Mouse (Mus musculus) midbrain, embryonic 10.5 days (tissue): ENCODE results near the gene Avpr1b. TPM values are rescaled to one million over a fixed set of nuclear protein-coding genes. Genes with fewer than 3 reads are reported as not detected.
"Not testable (repeated sequence)": the region's sequence is repeated elsewhere in the genome, so short reads cannot be mapped to it uniquely, and the experiment has no call there.

Experiments used
- DNase-seq: peaks from one replicate; pipeline ENCODE4 v3.0.0-alpha.2; 2017; ENCODE audit warnings: low spot score
- H3K27ac ChIP-seq: fragments of 300-500 bp; sonication (generic); replicated peaks from 2 replicates; pipeline ENCODE4 v1.5.1; 2016; ENCODE audit warnings: mild to moderate bottlenecking
- H3K27me3 ChIP-seq: fragments of 300-500 bp; sonication (generic); 2 replicates; pipeline ENCODE4 v1.6.1; 2016; ENCODE audit warnings: low read depth, mild to moderate bottlenecking; ENCODE audit not compliant: poor library complexity, severe bottlenecking
- H3K36me3 ChIP-seq: fragments of 300-500 bp; sonication (generic); 2 replicates; pipeline ENCODE4 v1.6.1; 2016; ENCODE audit warnings: mild to moderate bottlenecking, moderate library complexity
- H3K4me1 ChIP-seq: fragments of 300-500 bp; sonication (generic); 2 replicates; pipeline ENCODE4 v1.6.1; 2016
- H3K4me3 ChIP-seq: fragments of 300-500 bp; sonication (generic); 2 replicates; pipeline ENCODE4 v1.5.1; 2016; ENCODE audit warnings: mild to moderate bottlenecking, moderate library complexity
- H3K9me3 ChIP-seq: fragments of 300-500 bp; sonication (generic); replicated peaks from 2 replicates; pipeline ENCODE4 v1.6.1; 2016; ENCODE audit warnings: mild to moderate bottlenecking
- WGBS: fragments of 180-500 bp; shearing (Covaris S2); methylation state at CpG from one replicate; pipeline ENCODE4 v1.1.7; 2016; 5-methylcytosine and 5-hydroxymethylcytosine counted together
- polyA plus RNA-seq: library from polyadenylated mRNA; unstranded; fragments of >200 nt; fragmentation: Nextera tagmentation; extraction: Ambion mirVana; gene quantifications from 2 replicates; pipeline ENCODE4 v1.2.1, GENCODE M21; 2016

Avpr1b gene
- polyA plus RNA-seq, 1 experiment from 2014 or later: not detected

- Histone ChIP-seq H3K4me3 (no peak overlapping the region), H3K36me3 (no peaks in the 10 kb centered on the region), H3K4me1 (no peaks in the 10 kb centered on the region), H3K9me3 (no peaks in the 10 kb centered on the region), H3K27ac (no peak overlapping the region), H3K27me3 (no peaks in the 10 kb centered on the region)
- 88% methylated on average over 6 of the region's 6 CpGs for WGBS
- DNase-seq: no peak
Measured at GRCm38 (mm10) chr1:131626200-131626599, 27.2 kb downstream of the Avpr1b start.

- not testable (repeated sequence) for H3K27ac ChIP-seq, H3K4me1 ChIP-seq, H3K36me3 ChIP-seq, DNase-seq, H3K27me3 ChIP-seq, H3K4me3 ChIP-seq, H3K9me3 ChIP-seq
- WGBS: 94% methylated on average over 6 of the region's 6 CpGs
Measured at GRCm38 (mm10) chr1:131632216-131632615, 33.2 kb downstream of the Avpr1b start.

DNA sequence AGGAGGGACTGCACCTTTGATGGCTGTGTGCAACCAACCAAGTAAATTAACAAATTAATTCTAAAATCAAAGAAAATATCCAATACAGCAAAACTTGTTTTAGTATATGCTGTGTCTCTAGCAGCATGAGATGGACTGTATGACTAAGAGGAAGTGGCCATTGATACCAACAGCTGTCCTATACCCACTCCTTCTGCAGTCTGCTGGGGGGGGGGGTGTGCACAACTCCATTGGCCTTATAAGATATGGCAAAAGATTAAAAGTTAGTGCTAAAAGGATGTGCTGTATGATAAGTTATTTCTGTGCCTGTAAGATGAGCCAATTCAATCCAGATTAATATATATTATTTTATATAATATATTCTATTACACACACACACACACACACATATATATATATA is 35.5 kb downstream of the Avpr1b start:
- Histone ChIP-seq H3K9me3 (no peaks in the 10 kb centered on the region), H3K36me3 (no peaks in the 10 kb centered on the region), H3K27ac (no peak overlapping the region), H3K4me3 (no peak overlapping the region), H3K27me3 (no peaks in the 10 kb centered on the region), H3K4me1 (no peaks in the 10 kb centered on the region)
- no peak for DNase-seq

DNA sequence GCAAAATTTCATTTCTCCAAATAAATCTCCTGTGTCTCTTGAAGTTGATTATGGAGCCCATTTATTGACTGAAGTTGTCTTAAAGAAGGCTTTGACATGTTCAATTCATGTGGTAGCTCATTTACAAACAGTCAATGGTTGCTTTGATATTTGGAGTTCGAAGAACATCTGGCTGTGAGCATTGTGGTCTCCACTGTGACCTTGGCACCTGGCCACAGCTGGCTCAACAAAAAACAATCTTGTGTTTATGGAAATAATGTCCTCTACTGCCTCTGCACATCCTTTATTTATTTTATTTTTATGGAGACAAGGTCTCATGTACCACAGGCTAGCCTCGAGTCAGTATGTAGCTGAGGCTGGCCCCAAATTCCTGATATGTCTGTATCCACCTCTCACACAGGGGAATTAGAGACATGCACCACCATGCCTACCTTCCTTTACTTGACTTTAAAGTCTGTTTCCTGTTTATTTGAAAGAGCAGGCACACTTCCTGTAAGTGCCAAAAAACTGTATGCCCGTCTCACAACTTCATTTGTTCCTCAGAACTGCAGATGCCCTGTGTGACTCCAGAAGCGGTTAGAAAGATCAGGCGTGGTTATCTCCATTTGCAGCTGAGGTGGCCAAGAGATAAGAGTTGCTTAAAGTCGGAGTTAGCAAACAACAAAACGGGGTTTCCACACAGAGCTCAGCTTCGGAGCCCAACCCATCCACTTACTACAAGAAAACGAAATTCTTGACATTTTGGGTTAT is 38.9 kb downstream of the Avpr1b start, which contains the start of gene Ctse:
Gene Ctse (plus strand): TSS at position 516 of the 750 bp plus-strand sequence.
- no peaks in the 10 kb centered on the region for H3K4me1 ChIP-seq
- no peaks in the 10 kb centered on the region for H3K9me3 ChIP-seq
- no peaks in the 10 kb centered on the region for H3K36me3 ChIP-seq
- 83% methylated on average over 9 of the region's 9 CpGs for WGBS
- DNase-seq: no peak
- H3K27ac ChIP-seq: no peak within 1 kb of the TSS
- H3K27me3 ChIP-seq: no peaks in the 10 kb centered on the region
- H3K4me3 ChIP-seq: no peak within 1 kb of the TSS

GRCm38 (mm10) chr1:131638541-131639421 is 39.7 kb downstream of the Avpr1b start:
- Histone ChIP-seq H3K27ac (no peak overlapping the region), H3K4me3 (no peak overlapping the region), H3K9me3 (no peaks in the 10 kb centered on the region), H3K27me3 (no peaks in the 10 kb centered on the region), H3K4me1 (no peaks in the 10 kb centered on the region), H3K36me3 (no peaks in the 10 kb centered on the region)
- 93% methylated on average over 9 of the region's 9 CpGs for WGBS
- no peak for DNase-seq

DNA sequence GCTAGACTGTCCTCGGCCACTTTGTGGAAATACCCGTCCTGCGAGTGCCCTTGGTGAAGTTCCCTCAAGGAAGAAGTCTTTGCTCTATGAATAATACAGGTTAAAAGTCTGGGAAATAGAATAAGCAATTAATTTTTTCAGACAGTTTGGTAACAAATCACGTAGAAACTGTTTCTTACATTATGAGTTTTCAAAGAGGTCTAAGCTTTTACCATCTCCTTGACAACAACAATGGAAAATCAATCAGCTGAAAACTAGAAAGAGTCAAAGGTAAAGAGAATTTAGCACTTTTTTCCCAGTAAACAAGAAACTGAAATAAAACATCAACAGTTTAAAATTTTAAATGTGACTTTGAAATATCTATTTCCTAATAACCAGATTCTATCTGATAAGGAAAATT is 41.0 kb downstream of the Avpr1b start:
- Histone ChIP-seq H3K4me1 (no peaks in the 10 kb centered on the region), H3K27me3 (no peaks in the 10 kb centered on the region), H3K4me3 (no peak overlapping the region), H3K9me3 (no peaks in the 10 kb centered on the region), H3K36me3 (no peaks in the 10 kb centered on the region), H3K27ac (no peak overlapping the region)
- DNase-seq: no peak
- WGBS: 87% methylated on average over 4 of the region's 4 CpGs

- no peak for DNase-seq
- 92% methylated on average over 13 of the region's 13 CpGs for WGBS
- no peak overlapping the region for H3K4me3 ChIP-seq
Measured at GRCm38 (mm10) chr1:131641565-131641964, 42.5 kb downstream of the Avpr1b start.

DNA sequence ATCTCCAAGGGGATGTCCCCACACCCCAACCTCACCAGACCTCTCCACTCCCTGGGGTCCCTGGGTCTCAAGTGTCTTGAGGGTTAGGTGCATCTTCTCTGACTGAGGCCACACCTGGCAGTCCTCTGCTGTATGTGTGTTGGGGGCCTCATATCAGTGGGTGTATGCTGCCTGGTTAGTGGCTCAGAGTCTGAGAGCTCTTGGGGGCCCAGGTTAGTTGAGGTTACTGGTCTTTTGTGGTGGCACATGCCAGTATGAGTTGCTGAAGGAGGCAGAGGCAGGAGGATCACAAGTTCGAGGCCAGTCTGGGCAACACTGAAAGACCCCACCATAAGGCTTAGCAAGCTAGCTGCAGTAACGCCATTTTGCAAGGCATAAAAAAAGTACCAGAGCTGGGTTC is 43.2 kb downstream of the Avpr1b start:
- Histone ChIP-seq H3K4me3 (no peak overlapping the region), H3K27ac (no peak overlapping the region), H3K4me1 (no peaks in the 10 kb centered on the region), H3K36me3 (no peaks in the 10 kb centered on the region), H3K9me3 (no peaks in the 10 kb centered on the region), H3K27me3 (no peaks in the 10 kb centered on the region)
- DNase-seq: no peak
- WGBS: 95% methylated on average over 2 of the region's 2 CpGs

More at GRCm38 (mm10) chr1:131641565-131641964, 42.5 kb downstream of the Avpr1b start:
- no peaks in the 10 kb centered on the region for H3K27me3 ChIP-seq
- no peaks in the 10 kb centered on the region for H3K4me1 ChIP-seq
- no peaks in the 10 kb centered on the region for H3K36me3 ChIP-seq
- no peak overlapping the region for H3K27ac ChIP-seq
- no peaks in the 10 kb centered on the region for H3K9me3 ChIP-seq

- H3K27me3 ChIP-seq: no peaks in the 10 kb centered on the region
- peaks cover 9% of the 10 kb centered on the region for H3K4me1 ChIP-seq
- H3K9me3 ChIP-seq: no peaks in the 10 kb centered on the region
- H3K27ac ChIP-seq: no peak overlapping the region
- no peak overlapping the region for H3K4me3 ChIP-seq
- DNase-seq: no peak
- H3K36me3 ChIP-seq: no peaks in the 10 kb centered on the region
- WGBS: 86% methylated on average over 12 of the region's 12 CpGs
Measured at GRCm38 (mm10) chr1:131652670-131653443, 53.8 kb downstream of the Avpr1b start.

GRCm38 (mm10) chr1:131655601-131656000 is 56.6 kb downstream of the Avpr1b start:
- no peak overlapping the region for H3K27ac ChIP-seq
- no peaks in the 10 kb centered on the region for H3K27me3 ChIP-seq
- 90% methylated on average over 6 of the region's 6 CpGs for WGBS
- no peak for DNase-seq
- no peaks in the 10 kb centered on the region for H3K36me3 ChIP-seq
- H3K4me3 ChIP-seq: no peak overlapping the region
- no peaks in the 10 kb centered on the region for H3K9me3 ChIP-seq
- H3K4me1 ChIP-seq: peaks cover 10% of the 10 kb centered on the region

- peak overlapping the region; percentile 46 for H3K4me3 ChIP-seq
- H3K27ac ChIP-seq: peak overlapping the region; percentile 85
- DNase-seq: peak; percentile 91
- no peaks in the 10 kb centered on the region; the same call in 1 of the 2 replicates for H3K27me3 ChIP-seq
- no peaks in the 10 kb centered on the region for H3K9me3 ChIP-seq
- H3K36me3 ChIP-seq: no peaks in the 10 kb centered on the region
- 0% methylated on average over 11 of the region's 11 CpGs for WGBS
- peaks cover 10% of the 10 kb centered on the region for H3K4me1 ChIP-seq
Measured at GRCm38 (mm10) chr1:131657945-131658354, 58.9 kb downstream of the Avpr1b start.

- H3K4me3 ChIP-seq: no peak overlapping the region
- H3K4me1 ChIP-seq: peaks cover 10% of the 10 kb centered on the region
- no peak for DNase-seq
- no peak overlapping the region for H3K27ac ChIP-seq
- no peaks in the 10 kb centered on the region for H3K36me3 ChIP-seq
- 80% methylated on average over 5 of the region's 5 CpGs for WGBS
- H3K27me3 ChIP-seq: no peaks in the 10 kb centered on the region; the same call in 1 of the 2 replicates
- H3K9me3 ChIP-seq: no peaks in the 10 kb centered on the region
Measured at GRCm38 (mm10) chr1:131659512-131660085, 60.6 kb downstream of the Avpr1b start.
